Mouse (Mus musculus) hematopoietic multipotent progenitor cell, adult 10-12 weeks (in vitro differentiated cells): ENCODE data around the gene Gm6337. TPM values are rescaled to one million over a fixed set of nuclear protein-coding genes. Genes with fewer than 3 reads are reported as not detected.

Experiments used
- polyA plus RNA-seq: library from polyadenylated mRNA; stranded (reverse); fragments of >175 nt; gene quantifications from 2 replicates; pipeline ENCODE4 v1.2.3, GENCODE M21; 2012; ENCODE audit warnings: low replicate concordance

Gene Gm6337
- polyA plus RNA-seq = not detected in 2 replicates

GRCm38 (mm10) chr14:6058167-6058566, at the start of gene Gm6337:
Gene Gm6337 (minus strand): TSS chr14:6058267.

GRCm38 (mm10) chr14:6093842-6094241, 35.8 kb upstream of the Gm6337 start, which contains the start of gene Gm8206:
Gene Gm8206 (minus strand): TSS chr14:6093942.

Other genes with a start within 250 kb of the Gm6337 start
- gene Gm3424, start 227.9 kb downstream of the Gm6337 start, polyA plus RNA-seq = not detected in 2 replicates
- not detected in 2 replicates for gene Gm8237, start 177.9 kb downstream of the Gm6337 start, polyA plus RNA-seq
- gene Gm3248, start 96.5 kb downstream of the Gm6337 start, polyA plus RNA-seq = not detected in 2 replicates
- not detected in 2 replicates for gene Gm3453, start 79.1 kb downstream of the Gm6337 start, polyA plus RNA-seq
- not detected in 2 replicates for gene Gm8206, start 35.7 kb upstream of the Gm6337 start, polyA plus RNA-seq
- gene Gm3468, start 50.4 kb upstream of the Gm6337 start, polyA plus RNA-seq = not detected in 2 replicates
- not detected in 2 replicates for gene Gm3476, start 67.5 kb upstream of the Gm6337 start, polyA plus RNA-seq
- not detected in 2 replicates for gene Gm21560, start 161.0 kb upstream of the Gm6337 start, polyA plus RNA-seq
- gene Gm3411, start 229.0 kb upstream of the Gm6337 start, polyA plus RNA-seq = not detected in 2 replicates
- not detected in 2 replicates for gene Gm21103, start 246.6 kb upstream of the Gm6337 start, polyA plus RNA-seq